ENCODE assay signal across 19 mouse cellular contexts in genomic region chr12:110781181-110781580, GRCm38 (mm10). TPM values are rescaled to one million over a fixed set of nuclear protein-coding genes. Genes with fewer than 3 reads are reported as not detected.
DNase-seq lines count a peak whose midpoint lies in the region; ATAC-seq and TF ChIP-seq lines count a peak whose summit lies in the region.
"Had no signal": no experiment of that assay in that cellular context is flagged by ENCODE, and none has a peak within 500 bp of the region (broad histone marks: within the 10 kb centered on the region; RNA-seq: fewer than 3 reads in every experiment).

No protein-coding gene starts in this region.

- no peak for TF ChIP-seq CTCF in hindbrain, postnatal 0 days (IDR thresholded peaks at IDR 0.05; ENCODE audit: low read depth)

- in situ Hi-C loops in ES-E14 (cut with MboI; ENCODE audit: low sequenced_read_pairs in 2 of 2, unreplicated experiment in 2 of 2) = no loop called here

- H3K4me2 ChIP-seq in hindbrain, postnatal 0 days (ENCODE audit: low read depth, low read length) = no peak overlapping the region
- H3K4me2 ChIP-seq: heart, embryonic 11.5 days; lung, embryonic 15.5 days had no signal

- H3K4me1 ChIP-seq in ES-E14 (ENCODE audit: control insufficient read depth in 2 of 2, insufficient read depth in 2 of 2, low read length in 2 of 2, poor library complexity in 1 of 2) = peaks cover 0 to 8% of the 10 kb centered on the region in 2 experiments; a peak in 1 of 4 replicates
- peaks cover 5% of the 10 kb centered on the region; the same call in 1 of the 2 replicates for H3K4me1 ChIP-seq in hindbrain, postnatal 0 days (ENCODE audit: insufficient read depth, low read length)

- H3K9me3 ChIP-seq in ES-E14 (ENCODE audit: control insufficient read depth, insufficient read depth, low read depth, low read length) = no peaks in the 10 kb centered on the region
- no peaks in the 10 kb centered on the region for H3K9me3 ChIP-seq in hindbrain, postnatal 0 days (ENCODE audit: low read length)
- H3K9me3 ChIP-seq: limb, embryonic 10.5 days; liver, embryonic 12.5 days; lung, embryonic 15.5 days had no signal

- no peak overlapping the region for H3K27ac ChIP-seq in ES-E14 (ENCODE audit: insufficient read depth, low read depth, low read length, poor library complexity, severe bottlenecking)
- peak overlapping the region; percentile 56; the same call in 1 of the 2 replicates for H3K27ac ChIP-seq in hindbrain, postnatal 0 days
- H3K27ac ChIP-seq: limb, embryonic 10.5 days; lung, embryonic 15.5 days had no signal

- H3K36me3 ChIP-seq in ES-E14 (ENCODE audit: control insufficient read depth, insufficient read depth, low read length, poor library complexity, severe bottlenecking) = peaks cover 4% of the 10 kb centered on the region
- H3K36me3 ChIP-seq in hindbrain, postnatal 0 days (ENCODE audit: insufficient read depth, low read length) = peaks cover 5% of the 10 kb centered on the region; the same call in 1 of the 2 replicates

- peak; percentile 33 for DNase-seq in cerebellum, adult 9-10 months
- no peak for DNase-seq in cerebellum, postnatal 14 days
- DNase-seq in layer of hippocampus, adult 18-20 months (ENCODE audit: low spot score in 2 of 2) = peak; percentile 51 to 66
- DNase-seq in layer of hippocampus, postnatal 25 days (ENCODE audit: extremely low spot score in 1 of 2, low spot score in 1 of 2) = no peak
- DNase-seq in ES-E14 (ENCODE audit: low read depth, low spot score) = no peak
- DNase-seq in hindbrain, postnatal 0 days (ENCODE audit: low spot score) = peak; percentile 76
- no peak for DNase-seq in kidney, postnatal 10 days
- DNase-seq in gastrocnemius, postnatal 25 days = no peak
- DNase-seq: adrenal gland, postnatal 36 days; gastrocnemius, postnatal 36 days; heart, postnatal 36 days; kidney, adult 11 months; kidney, postnatal 14 days; right cerebral cortex, postnatal 4 days had no signal

- peak overlapping the region; percentile 18; the same call in 1 of the 2 replicates for H3K9ac ChIP-seq in ES-E14 (ENCODE audit: insufficient read depth, low read depth, low read length, poor library complexity, severe bottlenecking)
- no peak overlapping the region for H3K9ac ChIP-seq in hindbrain, postnatal 0 days (replicated peaks; ENCODE audit: low read length)
- H3K9ac ChIP-seq: liver, embryonic 12.5 days; lung, embryonic 15.5 days had no signal

- H3K4me3 ChIP-seq in ES-E14 (ENCODE audit: insufficient read depth in 1 of 2, low read depth in 1 of 2, low read length in 2 of 2, poor library complexity in 1 of 2, severe bottlenecking in 1 of 2) = no peak overlapping the region
- no peak overlapping the region for H3K4me3 ChIP-seq in hindbrain, postnatal 0 days (ENCODE audit: low read length)
- H3K4me3 ChIP-seq: limb, embryonic 10.5 days; liver, embryonic 12.5 days; lung, embryonic 15.5 days had no signal

- H3K27me3 ChIP-seq in hindbrain, postnatal 0 days (ENCODE audit: insufficient read depth, low read length) = no peaks in the 10 kb centered on the region
- H3K27me3 ChIP-seq: liver, embryonic 12.5 days; lung, embryonic 15.5 days; Patski had no signal

- 47% methylated on average over 8 of the region's 8 CpGs for WGBS in hindbrain, postnatal 0 days

- peak; percentile 97 for ATAC-seq in hindbrain, postnatal 0 days
- ATAC-seq: Patski had no signal

TF ChIP-seq in ES-E14, 5 proteins besides CTCF, POLR2A, EP300 and RAD21:
- no peak for TF ChIP-seq HCFC1 (IDR thresholded peaks at IDR 0.05; ENCODE audit: borderline replicate concordance, insufficient read depth, low read length)
- TF ChIP-seq CHD2 (IDR thresholded peaks at IDR 0.05; ENCODE audit: low read depth, low read length) = no peak
- no peak for TF ChIP-seq ZC3H11A (IDR thresholded peaks at IDR 0.05; ENCODE audit: borderline replicate concordance, low read depth, low read length)
- TF ChIP-seq MAFK (IDR thresholded peaks at IDR 0.05; ENCODE audit: insufficient read depth, low read depth, low read length) = no peak
- no peak for TF ChIP-seq ZNF384 (IDR thresholded peaks at IDR 0.05; ENCODE audit: low read depth, low read length)

RNA-seq across cellular contexts. Expression of gene Wdr20, which starts 43.4 kb away (rescaled TPM):
- 10 to 100 TPM; 44.7 to 50.9 TPM for total RNA-seq in layer of hippocampus, adult 18-20 months (2021)
- 10 to 100 TPM; 38.8 to 41.6 TPM for total RNA-seq in layer of hippocampus, postnatal 25 days (2021)
- 27.4 and 30.3 TPM in 2 replicates for total RNA-seq in ES-E14 (2012; rRNA removed)
- total RNA-seq in hindbrain, postnatal 0 days (2014; rRNA removed) = 27.2 and 28.8 TPM in 2 replicates
- polyA plus RNA-seq in hindbrain, postnatal 0 days (2015; fragmentation: Nextera tagmentation; extraction: Ambion mirVana) = 17.1 and 17.7 TPM in 2 replicates
- total RNA-seq in gastrocnemius, postnatal 25 days (2021) = 10 to 100 TPM; 15.4 to 17.4 TPM

RNA-seq across cellular contexts. Expression of gene Mok, which starts 59.6 kb away (rescaled TPM):
- 10 to 100 TPM in 1 of 2 experiments, 1 to 10 TPM in 1; 9.6 to 11.9 TPM for total RNA-seq in layer of hippocampus, adult 18-20 months (2021)
- total RNA-seq in layer of hippocampus, postnatal 25 days (2021) = 10 to 100 TPM; 10.5 to 11.4 TPM
- 14.9 and 23.5 TPM in 2 replicates for total RNA-seq in ES-E14 (2012; rRNA removed)
- total RNA-seq in hindbrain, postnatal 0 days (2014; rRNA removed) = 7.4 TPM in 2 replicates
- polyA plus RNA-seq in hindbrain, postnatal 0 days (2015; fragmentation: Nextera tagmentation; extraction: Ambion mirVana) = 11.8 and 14.6 TPM in 2 replicates
- total RNA-seq in gastrocnemius, postnatal 25 days (2021) = not detected

Comparison
In these comparisons a context has a peak if more than half of its experiments do, and no peak if none do; other contexts are left out.
1. DNase-seq: peak in cerebellum, adult 9-10 months (single experiment), layer of hippocampus, adult 18-20 months (2 of 2) and hindbrain, postnatal 0 days (single experiment); none in cerebellum, postnatal 14 days (0 of 2), layer of hippocampus, postnatal 25 days (0 of 2), ES-E14 (single experiment), kidney, postnatal 10 days (single experiment) and gastrocnemius, postnatal 25 days (single experiment).